Mouse (Mus musculus) embryonic facial prominence, embryonic 15.5 days (tissue): ENCODE data around the gene Cyb5r3. TPM values are rescaled to one million over a fixed set of nuclear protein-coding genes. Genes with fewer than 3 reads are reported as not detected.

Source experiments
- ATAC-seq: fragments of 200-750 bp; cut with Nextera tagmentation; 2 replicates; pipeline ENCODE4 v1.8.0; 2017; ENCODE audit warnings: low read depth, moderate TSS enrichment; ENCODE audit not compliant: insufficient number of reproducible peaks, low FRiP score, low TSS enrichment
- H3K27ac ChIP-seq: fragments of 300-500 bp; sonication (generic); replicated peaks from 2 replicates; pipeline ENCODE4 v1.5.1; 2015; ENCODE audit warnings: mild to moderate bottlenecking, inconsistent platforms
- H3K27me3 ChIP-seq: fragments of 300-500 bp; sonication (generic); 2 replicates; pipeline ENCODE4 v1.6.1; 2015; ENCODE audit warnings: inconsistent platforms
- H3K36me3 ChIP-seq: fragments of 300-500 bp; sonication (generic); 2 replicates; pipeline ENCODE4 v1.6.1; 2015; ENCODE audit warnings: mild to moderate bottlenecking, inconsistent platforms
- H3K4me1 ChIP-seq: fragments of 300-500 bp; sonication (generic); 2 replicates; pipeline ENCODE4 v1.6.1; 2015; ENCODE audit warnings: inconsistent platforms
- H3K4me2 ChIP-seq: fragments of 300-500 bp; sonication (generic); replicated peaks from 2 replicates; pipeline ENCODE4 v1.6.1; 2015; ENCODE audit warnings: mild to moderate bottlenecking, inconsistent platforms
- H3K4me3 ChIP-seq: fragments of 300-500 bp; sonication (generic); replicated peaks from 2 replicates; pipeline ENCODE4 v1.5.1; 2015; ENCODE audit warnings: mild to moderate bottlenecking, inconsistent platforms
- H3K9ac ChIP-seq: fragments of 300-500 bp; sonication (generic); 2 replicates; pipeline ENCODE4 v1.6.1; 2015; ENCODE audit warnings: inconsistent platforms
- H3K9me3 ChIP-seq: fragments of 300-500 bp; sonication (generic); replicated peaks from 2 replicates; pipeline ENCODE4 v1.6.1; 2016; ENCODE audit warnings: inconsistent platforms
- WGBS: fragments of 180-500 bp; shearing (Covaris S2); methylation state at CpG from one replicate; pipeline ENCODE4 v1.1.7; 2015; 5-methylcytosine and 5-hydroxymethylcytosine counted together
- polyA plus RNA-seq: library from polyadenylated mRNA; unstranded; fragments of >200 nt; fragmentation: Nextera tagmentation; extraction: Ambion mirVana; gene quantifications from 2 replicates; pipeline ENCODE4 v1.2.1, GENCODE M21; 2015

The Cyb5r3 gene
- polyA plus RNA-seq: 163 and 185 TPM in 2 replicates

- Histone ChIP-seq H3K36me3 (no peaks in the 10 kb centered on the region), H3K27ac (peak within 1 kb of the TSS; percentile 91), H3K9ac (peak within 1 kb of the TSS; percentile 86), H3K4me3 (peak within 1 kb of the TSS; percentile 96), H3K27me3 (no peaks in the 10 kb centered on the region), H3K4me2 (peak within 1 kb of the TSS; percentile 89), H3K4me1 (peaks cover 50% of the 10 kb centered on the region), H3K9me3 (no peaks in the 10 kb centered on the region)
- 36% methylated on average over 28 of the region's 28 CpGs for WGBS
- peak; percentile 49 for ATAC-seq
Observed at GRCm38 (mm10) chr15:83172492-83173429, at the start of gene Cyb5r3. Cyb5r3 (minus strand) TSS chr15:83172592.

GRCm38 (mm10) chr15:83221721-83222120 lies 49.3 kb upstream of the Cyb5r3 start:
- Histone ChIP-seq H3K36me3 (no peaks in the 10 kb centered on the region), H3K4me3 (no peak overlapping the region), H3K4me1 (peaks cover 30% of the 10 kb centered on the region), H3K4me2 (no peak overlapping the region), H3K9ac (no peak overlapping the region), H3K27ac (no peak overlapping the region), H3K9me3 (no peaks in the 10 kb centered on the region), H3K27me3 (no peaks in the 10 kb centered on the region)
- no peak for ATAC-seq
- 80% methylated on average over 4 of the region's 4 CpGs for WGBS

GRCm38 (mm10) chr15:83220368-83221013 lies 48.1 kb upstream of the Cyb5r3 start:
- Histone ChIP-seq H3K4me1 (peaks cover 32% of the 10 kb centered on the region), H3K9ac (no peak overlapping the region)
- no peak for ATAC-seq

GRCm38 (mm10) chr15:83215322-83216216 lies 43.2 kb upstream of the Cyb5r3 start:
- peak overlapping the region; percentile 93 for H3K27ac ChIP-seq
- no peaks in the 10 kb centered on the region for H3K9me3 ChIP-seq
- H3K9ac ChIP-seq: no peak overlapping the region
- no peaks in the 10 kb centered on the region for H3K36me3 ChIP-seq
- 24% methylated on average over 5 of the region's 5 CpGs for WGBS
- H3K27me3 ChIP-seq: no peaks in the 10 kb centered on the region
- ATAC-seq: peak; percentile 88
- no peak overlapping the region for H3K4me3 ChIP-seq
- no peak overlapping the region for H3K4me2 ChIP-seq
- H3K4me1 ChIP-seq: peaks cover 12% of the 10 kb centered on the region

More at GRCm38 (mm10) chr15:83220368-83221013, 48.1 kb upstream of the Cyb5r3 start:
- Histone ChIP-seq H3K36me3 (no peaks in the 10 kb centered on the region), H3K27ac (no peak overlapping the region), H3K27me3 (no peaks in the 10 kb centered on the region), H3K4me3 (no peak overlapping the region), H3K9me3 (no peaks in the 10 kb centered on the region), H3K4me2 (no peak overlapping the region)
- WGBS: 54% methylated on average over 9 of the region's 9 CpGs

GRCm38 (mm10) chr15:83210229-83210628 lies 37.8 kb upstream of the Cyb5r3 start:
- WGBS: 15% methylated on average over 11 of the region's 11 CpGs

GRCm38 (mm10) chr15:83209719-83210118 lies 37.3 kb upstream of the Cyb5r3 start:
- no peak for ATAC-seq
- 11% methylated on average over 10 of the region's 10 CpGs for WGBS
- Histone ChIP-seq H3K4me2 (peak overlapping the region; percentile 48), H3K27me3 (no peaks in the 10 kb centered on the region), H3K27ac (peak overlapping the region; percentile 8; the same call in 1 of the 2 replicates), H3K9ac (no peak overlapping the region), H3K4me1 (peaks cover 9% of the 10 kb centered on the region; the same call in 1 of the 2 replicates), H3K4me3 (peak overlapping the region; percentile 33), H3K9me3 (no peaks in the 10 kb centered on the region), H3K36me3 (no peaks in the 10 kb centered on the region)

More at GRCm38 (mm10) chr15:83210229-83210628, 37.8 kb upstream of the Cyb5r3 start:
- Histone ChIP-seq H3K4me1 (peaks cover 11% of the 10 kb centered on the region), H3K27ac (peak overlapping the region; percentile 8; the same call in 1 of the 2 replicates), H3K27me3 (no peaks in the 10 kb centered on the region), H3K9me3 (no peaks in the 10 kb centered on the region), H3K36me3 (no peaks in the 10 kb centered on the region), H3K4me2 (peak overlapping the region; percentile 48), H3K4me3 (peak overlapping the region; percentile 33), H3K9ac (no peak overlapping the region)
- ATAC-seq: 0 out of 2 replicates have a peak, but pooled peaks have one; percentile 49

GRCm38 (mm10) chr15:83209092-83209695 lies 36.8 kb upstream of the Cyb5r3 start:
- Histone ChIP-seq H3K9me3 (no peaks in the 10 kb centered on the region), H3K36me3 (no peaks in the 10 kb centered on the region), H3K4me3 (peak overlapping the region; percentile 33), H3K27ac (peak overlapping the region; percentile 8; the same call in 1 of the 2 replicates), H3K9ac (no peak overlapping the region), H3K4me2 (peak overlapping the region; percentile 48), H3K27me3 (no peaks in the 10 kb centered on the region), H3K4me1 (peaks cover 9% of the 10 kb centered on the region; the same call in 1 of the 2 replicates)
- 39% methylated on average over 4 of the region's 4 CpGs for WGBS
- ATAC-seq: no peak

- WGBS: 31% methylated on average over 10 of the region's 10 CpGs
- Histone ChIP-seq H3K27ac (no peak overlapping the region), H3K4me1 (peaks cover 7% of the 10 kb centered on the region; the same call in 1 of the 2 replicates), H3K9ac (no peak overlapping the region), H3K4me3 (no peak overlapping the region), H3K9me3 (no peaks in the 10 kb centered on the region), H3K4me2 (peak overlapping the region; percentile 30; the same call in 1 of the 2 replicates), H3K36me3 (no peaks in the 10 kb centered on the region), H3K27me3 (no peaks in the 10 kb centered on the region)
- ATAC-seq: no peak
Observed at GRCm38 (mm10) chr15:83204731-83205451, 32.5 kb upstream of the Cyb5r3 start.

- no peak overlapping the region for H3K4me3 ChIP-seq
- H3K27ac ChIP-seq: no peak overlapping the region
- no peak for ATAC-seq
- WGBS: 64% methylated on average over 4 of the region's 4 CpGs
- no peak overlapping the region for H3K4me2 ChIP-seq
- H3K9me3 ChIP-seq: no peaks in the 10 kb centered on the region
- H3K9ac ChIP-seq: no peak overlapping the region
- H3K36me3 ChIP-seq: no peaks in the 10 kb centered on the region
- H3K27me3 ChIP-seq: no peaks in the 10 kb centered on the region
- no peaks in the 10 kb centered on the region for H3K4me1 ChIP-seq
Observed at GRCm38 (mm10) chr15:83202412-83202811, 30.0 kb upstream of the Cyb5r3 start.

- H3K4me3 ChIP-seq: no peak overlapping the region
- 93% methylated on average over 4 of the region's 4 CpGs for WGBS
- H3K4me2 ChIP-seq: no peak overlapping the region
- no peak overlapping the region for H3K9ac ChIP-seq
- no peaks in the 10 kb centered on the region for H3K27me3 ChIP-seq
- no peak for ATAC-seq
- H3K27ac ChIP-seq: no peak overlapping the region
- H3K36me3 ChIP-seq: no peaks in the 10 kb centered on the region
- H3K9me3 ChIP-seq: no peaks in the 10 kb centered on the region
- no peaks in the 10 kb centered on the region for H3K4me1 ChIP-seq
Observed at GRCm38 (mm10) chr15:83193413-83193812, 21.0 kb upstream of the Cyb5r3 start.
